Mouse (Mus musculus) heart, adult 2 months (tissue): Measurements from ENCODE around the gene Sccpdh.

Source experiments
- CTCF ChIP-seq: fragments of 200-600 bp; IDR thresholded peaks from 2 replicates; pipeline ENCODE4 v1.8.1; 2022; ENCODE audit warnings: antibody characterized with exemption, mild to moderate bottlenecking, moderate library complexity
- EP300 ChIP-seq: fragments of 200-500 bp; IDR thresholded peaks from 2 replicates; pipeline ENCODE4 v1.6.1; 2011; ENCODE audit warnings: low read depth, low read length, control low read depth; ENCODE audit not compliant: insufficient read depth
- POLR2A ChIP-seq: fragments of 200-500 bp; IDR thresholded peaks from 2 replicates; pipeline ENCODE4 v1.6.1; 2011; ENCODE audit warnings: mild to moderate bottlenecking, low read depth, low read length, control low read depth; ENCODE audit not compliant: insufficient read depth

- TF ChIP-seq CTCF: no peak
- no peak for TF ChIP-seq POLR2A
- no peak for TF ChIP-seq EP300
Measured at GRCm38 (mm10) chr1:179628438-179629106, 39.4 kb upstream of the Sccpdh start.
